Mouse (Mus musculus): ENCODE data around the gene Gad1.

The Gad1 gene

DNA sequence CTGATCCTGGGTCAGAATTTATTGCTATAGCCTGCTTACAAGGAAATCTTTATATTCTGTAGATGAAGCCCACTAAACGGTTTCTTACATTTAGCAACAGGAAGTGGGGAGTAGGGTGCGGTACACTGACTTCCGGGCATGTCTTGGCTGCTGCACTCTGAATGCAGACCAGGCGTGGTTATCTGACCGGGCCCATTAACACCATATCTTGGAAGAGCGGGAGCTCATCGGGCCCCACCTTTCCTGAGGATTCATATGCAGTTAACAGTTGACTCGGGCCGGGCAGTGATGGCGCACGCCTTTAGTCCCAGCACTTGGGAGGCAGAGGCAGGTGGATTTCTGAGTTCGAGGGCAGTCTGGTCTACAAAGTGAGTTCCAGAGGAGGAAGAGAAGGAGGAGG, 75.5 kb downstream of the Gad1 start:
- peak; percentile 12 for DNase-seq (ENCODE audit: low read depth)

DNA sequence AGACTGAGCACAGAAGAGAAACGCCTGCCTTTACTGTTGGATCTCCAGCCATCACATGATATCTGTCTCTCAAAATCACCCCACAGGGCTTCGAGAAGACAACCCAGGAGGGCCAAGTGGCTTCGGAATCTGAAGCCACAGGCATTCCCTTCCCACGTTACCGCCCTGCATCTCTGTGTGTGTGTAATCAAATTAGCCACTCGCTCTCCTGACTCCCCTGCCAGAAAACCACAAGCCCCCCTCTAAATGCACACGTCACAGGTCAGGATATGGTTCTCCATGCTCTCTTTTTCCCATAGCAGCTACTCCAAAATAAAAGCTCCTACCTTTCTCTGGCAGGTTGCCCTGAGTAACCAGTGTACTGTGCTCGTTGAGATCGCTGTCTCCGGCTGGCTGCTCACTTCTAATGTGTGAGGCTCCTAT, 76.5 kb downstream of the Gad1 start:
- DNase-seq (ENCODE audit: low read depth), result no peak

DNA sequence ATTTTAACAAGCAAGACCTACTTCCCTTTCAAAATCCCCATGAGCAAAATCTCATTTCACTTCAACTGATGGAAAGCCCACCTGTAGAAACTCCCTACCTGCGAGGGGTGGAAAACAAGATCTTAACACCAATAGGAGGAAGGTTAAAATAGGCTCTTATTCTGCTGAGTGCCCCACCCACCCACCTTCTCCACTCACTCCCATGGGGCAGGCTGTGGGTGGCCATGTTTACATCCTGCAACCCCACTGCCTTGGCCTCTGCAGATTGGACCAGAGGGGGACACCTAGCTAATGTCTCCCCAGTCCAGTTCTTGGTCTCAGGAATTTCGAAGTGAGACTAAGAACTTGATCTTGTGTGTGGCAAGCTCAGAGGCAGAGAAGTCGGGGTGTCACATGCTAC, 77.0 kb downstream of the Gad1 start:
- no peak for DNase-seq (ENCODE audit: low read depth)

DNA sequence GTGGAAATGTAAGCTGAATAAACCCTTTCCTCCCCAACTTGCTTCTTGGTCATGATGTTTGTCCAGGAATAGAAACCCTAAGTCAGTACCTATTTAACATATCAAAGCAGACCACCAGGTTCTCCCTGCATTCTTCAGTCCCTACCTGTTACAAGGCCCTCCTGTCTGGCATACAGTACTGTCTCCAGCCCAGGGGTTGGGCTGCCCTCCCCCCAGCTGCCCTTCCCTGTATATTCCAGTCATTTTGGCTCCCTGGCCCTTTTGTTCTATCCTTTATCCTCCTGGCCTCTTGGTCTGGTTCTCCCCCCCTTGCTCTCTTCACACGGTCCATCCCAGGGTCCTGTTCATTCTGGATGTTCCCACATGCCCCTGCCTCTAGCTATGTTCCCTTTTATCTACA, 78.4 kb downstream of the Gad1 start:
- DNase-seq (ENCODE audit: low read depth), result no peak

DNA sequence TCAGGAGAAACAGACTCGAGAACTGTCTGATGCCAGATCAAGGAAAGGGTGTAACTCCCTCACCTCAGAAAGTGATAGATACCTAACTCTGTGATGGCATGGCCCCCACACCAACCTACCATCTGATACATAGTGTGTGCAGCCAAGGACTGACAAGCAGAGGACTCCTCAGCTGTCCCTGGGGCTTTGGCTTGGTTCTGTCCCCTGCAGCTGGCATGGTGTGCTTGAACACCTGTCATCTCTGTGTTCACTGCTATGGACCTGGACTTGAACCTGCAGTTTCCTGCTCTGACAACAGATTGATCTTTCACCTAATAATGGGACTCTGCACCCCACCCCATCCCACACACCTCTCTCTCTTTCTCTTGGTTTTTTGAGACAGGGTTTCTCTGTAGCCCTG, 79.5 kb downstream of the Gad1 start:
- no peak for DNase-seq (ENCODE audit: low read depth)

DNA sequence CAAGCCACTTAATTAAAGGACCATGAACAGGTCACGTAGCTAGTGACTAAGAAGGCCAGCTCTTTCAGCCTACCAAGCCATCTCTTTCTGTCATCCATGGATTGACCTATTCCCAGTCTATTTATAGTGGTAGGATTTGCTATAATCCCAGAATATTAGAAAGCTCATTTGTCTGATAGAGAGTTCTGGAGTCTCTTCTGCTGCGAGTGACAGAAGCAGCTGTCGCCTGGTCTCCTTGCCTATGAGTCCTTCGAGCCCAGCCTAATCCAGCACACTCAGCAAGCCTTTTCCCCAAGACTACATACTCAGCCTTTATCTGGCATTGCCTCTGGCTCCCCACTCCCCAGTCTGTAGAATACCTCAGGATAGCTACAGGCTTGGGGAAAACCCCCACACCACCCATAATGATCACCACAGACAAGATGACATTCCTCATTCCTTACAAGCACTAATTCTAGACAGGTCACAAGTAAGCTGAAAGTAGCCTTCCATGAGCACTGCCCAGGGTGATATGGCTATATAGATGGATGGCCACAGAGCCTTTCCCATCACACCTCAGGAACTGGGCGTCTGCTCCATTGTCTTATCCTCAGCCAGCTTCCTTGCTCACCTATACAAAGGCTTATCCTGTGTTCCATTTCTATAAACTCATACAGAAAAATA, 81.3 kb downstream of the Gad1 start:
- no peak for DNase-seq (ENCODE audit: low read depth)

DNA sequence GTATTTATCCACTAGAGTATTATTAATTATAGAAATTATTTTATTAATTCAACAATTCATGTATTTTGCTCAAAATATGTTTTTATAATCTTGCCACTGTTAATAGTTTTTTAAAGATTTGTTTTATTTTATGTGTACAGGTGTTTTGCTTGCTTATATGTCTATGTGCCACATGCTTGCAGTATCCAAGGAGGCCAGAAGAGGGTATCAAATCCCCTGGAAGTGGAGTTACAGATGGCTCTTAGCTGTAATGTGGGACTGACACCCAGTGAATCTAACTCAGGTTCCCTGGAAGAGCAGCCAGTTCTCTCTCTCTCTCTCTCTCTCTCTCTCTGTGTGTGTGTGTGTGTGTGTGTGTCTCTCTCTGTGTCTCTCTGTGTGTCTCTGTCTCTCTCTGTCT, 88.1 kb downstream of the Gad1 start:
- DNase-seq (ENCODE audit: low read depth), result peak; percentile 16

DNA sequence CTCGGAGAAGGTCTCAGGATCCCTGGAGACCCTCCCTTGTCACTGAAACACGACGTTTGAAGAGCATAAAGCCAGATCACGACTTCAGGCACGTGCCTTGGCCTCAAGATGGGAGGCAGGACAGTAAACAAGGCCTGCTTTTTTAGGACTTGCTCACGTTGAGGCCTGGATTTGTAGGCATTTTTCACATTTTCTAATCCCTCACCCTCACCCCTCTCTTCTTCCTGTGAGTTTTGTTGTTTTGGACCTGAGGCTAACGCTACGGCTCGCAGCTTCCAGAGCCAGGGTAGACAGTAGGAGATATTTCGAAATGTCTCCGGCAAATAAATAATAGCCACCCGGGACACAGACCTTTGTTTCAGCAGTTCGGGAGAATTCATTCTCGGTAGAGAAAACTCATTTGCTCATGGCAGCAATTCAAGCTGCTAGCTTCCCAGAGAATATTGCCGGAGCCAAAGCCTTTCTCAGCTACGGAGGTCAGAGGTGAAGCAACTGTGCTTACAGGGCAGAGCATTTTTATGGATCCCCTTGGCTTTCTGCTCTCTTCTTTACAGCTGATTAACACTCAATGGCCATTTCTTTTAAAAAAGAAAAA, 90.2 kb downstream of the Gad1 start:
- DNase-seq (ENCODE audit: low read depth), result no peak

DNA sequence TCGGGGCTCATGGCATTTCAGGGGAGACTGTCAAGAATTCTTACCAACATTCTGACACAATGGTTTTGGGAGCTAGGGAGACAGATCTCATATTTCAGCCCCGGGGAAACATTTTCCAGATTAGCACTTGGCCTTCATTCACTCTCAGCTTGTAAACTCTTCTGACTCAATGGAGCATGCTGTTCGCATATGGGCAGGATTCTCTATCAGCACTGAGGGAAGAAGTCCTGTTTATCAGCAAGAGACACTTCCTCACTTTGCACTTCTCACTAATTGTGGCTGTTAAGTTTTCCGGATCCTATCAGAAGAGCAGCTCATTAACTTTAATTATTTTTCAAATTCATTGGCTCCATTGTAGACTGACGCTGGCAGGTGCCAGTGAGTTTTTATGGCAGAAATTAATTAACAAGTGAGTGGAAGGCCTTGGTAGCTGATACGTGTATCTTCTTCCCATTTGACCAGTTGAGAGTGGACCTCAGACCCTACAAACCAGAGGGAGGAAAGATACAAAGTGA, 92.5 kb downstream of the Gad1 start:
- no peak for DNase-seq (ENCODE audit: low read depth)

DNA sequence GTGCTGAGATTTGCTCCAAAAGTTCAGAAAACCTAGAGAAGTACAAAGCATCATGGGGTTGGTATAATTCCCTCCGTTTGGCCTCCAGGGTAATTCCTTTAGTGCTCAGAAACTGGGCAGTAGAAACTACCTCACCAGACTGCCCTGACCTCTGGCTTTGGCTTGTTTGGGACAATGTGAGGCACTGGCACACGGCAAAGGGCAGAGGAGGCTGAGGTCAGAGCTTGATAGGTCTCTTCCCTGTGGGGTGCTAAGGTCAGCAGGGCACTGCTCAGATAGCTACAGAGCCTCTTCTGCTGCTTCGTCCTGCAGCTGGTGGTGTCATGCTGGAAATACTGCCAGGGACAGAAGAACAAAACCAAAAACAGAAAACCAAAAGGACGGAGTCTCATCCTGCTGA, 94.8 kb downstream of the Gad1 start:
- no peak for DNase-seq (ENCODE audit: low read depth)

DNA sequence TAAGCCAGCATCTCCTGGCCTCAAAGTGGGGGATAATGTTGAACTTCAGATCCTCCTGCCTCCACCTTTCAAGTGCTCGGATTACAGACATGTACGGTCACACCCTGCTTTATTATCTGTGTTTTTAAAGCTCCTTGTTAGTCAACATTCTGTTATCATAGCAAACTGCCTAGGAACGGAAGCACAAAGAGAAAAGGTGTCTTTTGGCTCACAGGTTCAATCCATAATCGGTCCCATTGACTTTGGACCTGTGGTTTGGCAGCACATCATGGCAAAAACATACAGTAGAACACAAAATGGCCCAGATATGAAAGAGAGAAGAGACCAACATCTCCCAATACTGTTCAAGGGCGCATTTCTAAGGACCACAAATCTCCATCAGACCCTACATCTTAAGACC, 95.4 kb downstream of the Gad1 start:
- no peak for DNase-seq (ENCODE audit: low read depth)

DNA sequence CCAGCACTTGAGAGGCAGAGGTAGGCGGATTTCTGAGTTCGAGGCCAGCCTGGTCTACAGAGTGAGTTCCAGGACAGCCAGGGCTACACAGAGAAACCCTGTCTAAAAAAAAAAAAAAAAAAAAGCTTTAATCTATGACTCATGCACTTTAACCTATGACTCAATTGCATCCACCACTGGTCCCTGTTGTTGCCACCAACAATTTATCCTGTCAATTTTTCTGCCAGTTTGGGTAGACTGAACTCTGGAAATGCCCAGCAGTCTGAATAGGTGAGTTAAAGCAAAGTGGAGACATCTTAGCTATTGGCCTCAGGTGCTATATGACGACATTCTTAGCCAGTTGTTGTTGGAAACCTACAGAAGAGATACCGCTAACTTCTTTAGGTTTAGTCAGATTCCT, 96.6 kb downstream of the Gad1 start:
- no peak for DNase-seq (ENCODE audit: low read depth)

Data from induced T-regulatory cell, adult 2 months (primary cell).